Mouse (Mus musculus): Measurements from ENCODE around the gene Inppl1.

GRCm38 (mm10) chr7:101830373-101830772 lies 7.7 kb downstream of the Inppl1 start:
- TF ChIP-seq CTCF (IDR thresholded peaks at IDR 0.05; ENCODE audit: extremely low read depth, insufficient read length, insufficient replicate concordance, low read depth, low read length) (no peak), POLR2A (IDR thresholded peaks at IDR 0.05; ENCODE audit: low read depth, low read length) (no peak)

Data from small intestine, adult 2 months (tissue).